Mouse (Mus musculus) bone marrow, adult 2 months (tissue): ENCODE measurements around the gene Epha3.

Experiments
- CTCF ChIP-seq: fragments of 200-500 bp; IDR thresholded peaks from 2 replicates; pipeline ENCODE4 v1.5.1; 2011; ENCODE audit warnings: low read length, control low read depth; ENCODE audit not compliant: control insufficient read depth, insufficient read depth
- POLR2A ChIP-seq: fragments of 200-500 bp; IDR thresholded peaks from 2 replicates; pipeline ENCODE4 v1.6.1; 2011; ENCODE audit warnings: low read depth, mild to moderate bottlenecking, control low read depth, low read length, borderline replicate concordance; ENCODE audit not compliant: control insufficient read depth

- no peak for TF ChIP-seq POLR2A
- TF ChIP-seq CTCF: no peak
Observed at GRCm38 (mm10) chr16:63650760-63651159, 213.2 kb downstream of the Epha3 start.
